Mouse (Mus musculus) G1E (cell line): ENCODE measurements at regions not wholly inside any gene's neighbourhood (a gene's known extent, or its start where the extent isn't known, plus 50 kb on each side); places are given as distances from the start of the nearest gene placed in this dataset.

Experiments used
- CTCF ChIP-seq: IDR thresholded peaks from 2 replicates; pipeline ENCODE4 v1.5.1; 2012; ENCODE audit warnings: low read depth, low read length, inconsistent platforms, mixed read lengths
- POLR2AphosphoS5 ChIP-seq: IDR thresholded peaks from 2 replicates; pipeline ENCODE4 v1.6.1; 2012; ENCODE audit warnings: low read depth, low read length, inconsistent platforms; ENCODE audit not compliant: insufficient replicate concordance
- TAL1 ChIP-seq: conservative IDR thresholded peaks from 2 replicates; pipeline ENCODE4 v1.6.1; 2012; ENCODE audit warnings: low read depth, low read length, inconsistent platforms, mixed read lengths

DNA sequence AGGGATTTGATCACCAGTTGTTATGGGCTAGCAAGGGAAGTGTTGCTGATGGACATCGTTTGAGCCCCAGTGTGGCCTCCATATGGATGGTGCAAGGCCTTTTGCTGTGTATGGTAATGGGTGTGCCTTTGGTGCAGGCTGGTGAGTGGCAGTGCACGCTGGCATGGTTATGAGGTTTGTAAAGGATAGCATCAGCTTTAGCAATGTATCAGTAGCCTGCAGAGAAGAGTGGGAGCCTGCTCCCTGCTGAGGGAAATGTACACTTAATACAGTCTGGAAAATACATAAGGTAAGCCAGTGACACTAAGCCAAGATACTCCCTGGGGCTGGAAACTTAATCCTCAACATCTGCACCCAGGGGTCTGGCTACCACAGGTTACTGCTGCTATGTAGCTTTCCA, 58.4 kb upstream of the 1500015O10Rik start:
- no peak for TF ChIP-seq CTCF
- no peak for TF ChIP-seq POLR2AphosphoS5
- TF ChIP-seq TAL1, result no peak
